Mouse (Mus musculus) forebrain, embryonic 12.5 days (tissue): Measurements from ENCODE around the gene Tspan18. TPM values are rescaled to one million over a fixed set of nuclear protein-coding genes. Genes with fewer than 3 reads are reported as not detected.
A peak's percentile ranks its signal among the peaks of the same experiment; 100 is the strongest.

Experiments
- ATAC-seq: fragments of 200-750 bp; cut with Nextera tagmentation; 2 replicates; pipeline ENCODE4 v1.8.0; 2017; ENCODE audit warnings: moderate TSS enrichment; ENCODE audit not compliant: low FRiP score
- H3K27ac ChIP-seq: fragments of 300-500 bp; sonication (generic); 2 replicates; pipeline ENCODE4 v1.5.1; 2016; ENCODE audit warnings: mild to moderate bottlenecking
- H3K27me3 ChIP-seq: fragments of 300-500 bp; sonication (generic); 2 replicates; pipeline ENCODE4 v1.6.1; 2016; ENCODE audit warnings: mild to moderate bottlenecking
- H3K36me3 ChIP-seq: fragments of 300-500 bp; sonication (generic); replicated peaks from 2 replicates; pipeline ENCODE4 v1.6.1; 2016; ENCODE audit warnings: mild to moderate bottlenecking
- H3K4me1 ChIP-seq: fragments of 300-500 bp; sonication (generic); 2 replicates; pipeline ENCODE4 v1.6.1; 2016
- H3K4me2 ChIP-seq: fragments of 300-500 bp; sonication (generic); 2 replicates; pipeline ENCODE4 v1.6.1; 2016; ENCODE audit warnings: mild to moderate bottlenecking, moderate library complexity
- H3K4me3 ChIP-seq: fragments of 300-500 bp; sonication (generic); replicated peaks from 2 replicates; pipeline ENCODE4 v1.5.1; 2016; ENCODE audit warnings: mild to moderate bottlenecking
- H3K9ac ChIP-seq: fragments of 300-500 bp; sonication (generic); 2 replicates; pipeline ENCODE4 v1.6.1; 2016; ENCODE audit warnings: mild to moderate bottlenecking
- H3K9me3 ChIP-seq: fragments of 300-500 bp; sonication (generic); 2 replicates; pipeline ENCODE4 v1.6.1; 2016
- WGBS: fragments of 180-500 bp; shearing (Covaris S2); methylation state at CpG from one replicate; pipeline ENCODE4 v1.1.7; 2016; 5-methylcytosine and 5-hydroxymethylcytosine counted together
- polyA plus RNA-seq: library from polyadenylated mRNA; unstranded; fragments of >200 nt; fragmentation: Nextera tagmentation; extraction: Ambion mirVana; gene quantifications from 2 replicates; pipeline ENCODE4 v1.2.1, GENCODE M21; 2016

The Tspan18 gene
- polyA plus RNA-seq, 1 experiment from 2014 or later = 31.2 TPM

DNA sequence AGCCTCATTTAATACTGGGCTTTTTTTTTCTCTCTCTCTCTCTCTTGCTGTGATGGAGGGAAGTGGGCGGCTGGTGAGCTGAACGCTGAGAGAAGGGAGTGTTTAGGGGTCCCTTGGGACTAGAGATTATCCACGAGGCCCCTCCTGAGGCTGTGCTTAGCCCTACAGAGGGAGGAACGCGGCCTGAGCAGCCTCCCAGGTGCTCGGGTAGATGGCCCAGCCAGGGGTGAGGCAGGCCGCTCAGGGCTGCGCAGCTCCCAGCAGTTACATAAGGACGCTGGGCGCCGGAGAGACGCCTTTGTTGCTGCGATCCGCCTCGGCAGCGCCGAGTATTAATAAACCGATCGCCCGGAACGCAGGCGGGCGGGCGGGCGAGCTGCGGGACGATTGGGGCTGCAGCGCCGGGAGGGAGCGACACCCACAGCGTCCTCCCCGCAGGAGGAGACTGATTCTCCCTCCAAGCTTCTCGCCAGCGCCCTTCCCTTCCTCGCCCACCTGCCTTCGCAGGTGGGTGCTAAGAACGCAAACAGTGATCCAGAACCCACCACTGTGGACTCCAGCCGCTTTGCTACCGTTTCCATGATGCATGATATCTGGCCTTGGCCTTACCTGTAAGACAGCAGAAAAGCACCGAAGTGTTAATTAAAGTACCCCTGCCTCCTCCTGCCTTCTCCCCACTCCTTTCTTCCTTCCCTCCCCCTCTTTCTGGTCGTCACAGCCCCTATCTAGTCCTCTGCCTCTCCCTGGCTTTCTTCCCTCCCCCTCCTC lies 154.0 kb downstream of the Tspan18 start:
- H3K36me3 ChIP-seq = no peaks in the 10 kb centered on the region
- no peaks in the 10 kb centered on the region for H3K9me3 ChIP-seq
- peak overlapping the region; percentile 61 for H3K9ac ChIP-seq
- H3K27ac ChIP-seq = peak overlapping the region; percentile 71
- ATAC-seq = peak; percentile 21; the same call in 1 of the 2 replicates
- 2% methylated on average over 38 of the region's 41 CpGs for WGBS
- H3K4me1 ChIP-seq = peaks cover 54% of the 10 kb centered on the region
- peaks cover 66% of the 10 kb centered on the region for H3K27me3 ChIP-seq
- peak overlapping the region; percentile 59 for H3K4me2 ChIP-seq
- peak overlapping the region; percentile 32 for H3K4me3 ChIP-seq

DNA sequence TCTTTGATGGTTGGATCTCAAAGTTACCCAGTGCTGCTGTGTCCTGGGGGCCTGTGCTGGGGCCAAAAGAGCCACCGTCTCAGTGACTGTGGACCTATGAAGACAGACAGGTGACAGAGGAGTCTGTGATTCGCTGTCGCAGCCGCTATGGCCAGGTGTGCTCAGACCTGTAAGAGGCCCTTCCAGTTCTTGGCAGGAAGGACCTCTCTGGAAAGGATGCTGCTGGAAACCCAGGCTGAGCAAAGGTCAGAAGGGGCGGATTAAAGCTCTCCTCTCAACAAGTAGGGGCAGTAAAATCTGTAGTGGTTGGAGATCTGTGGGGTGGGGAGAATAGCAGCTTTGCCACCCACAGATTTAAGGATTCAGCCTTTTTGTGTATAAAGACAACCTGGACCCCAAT lies 154.7 kb downstream of the Tspan18 start:
- WGBS = 50% methylated on average over 5 of the region's 5 CpGs
- H3K4me1 ChIP-seq = peaks cover 61% of the 10 kb centered on the region
- H3K27me3 ChIP-seq = peaks cover 64% of the 10 kb centered on the region
- H3K9ac ChIP-seq = 0 out of 2 replicates have a peak overlapping the region, but pooled peaks have one; percentile 61
- H3K9me3 ChIP-seq = no peaks in the 10 kb centered on the region
- no peaks in the 10 kb centered on the region for H3K36me3 ChIP-seq
- H3K4me3 ChIP-seq = no peak overlapping the region
- H3K27ac ChIP-seq = peak overlapping the region; percentile 71; the same call in 1 of the 2 replicates
- H3K4me2 ChIP-seq = peak overlapping the region; percentile 59
- no peak for ATAC-seq

- no peak overlapping the region for H3K4me3 ChIP-seq
- H3K36me3 ChIP-seq = no peaks in the 10 kb centered on the region
- ATAC-seq = no peak
- H3K9ac ChIP-seq = no peak overlapping the region
- H3K4me2 ChIP-seq = no peak overlapping the region
- peaks cover 59% of the 10 kb centered on the region for H3K27me3 ChIP-seq
- WGBS = 92% methylated on average over 4 of the region's 4 CpGs
- peaks cover 73% of the 10 kb centered on the region for H3K4me1 ChIP-seq
- H3K9me3 ChIP-seq = no peaks in the 10 kb centered on the region
- peak overlapping the region; percentile 91 for H3K27ac ChIP-seq
Observed at GRCm38 (mm10) chr2:93178313-93178677, 156.0 kb downstream of the Tspan18 start.

DNA sequence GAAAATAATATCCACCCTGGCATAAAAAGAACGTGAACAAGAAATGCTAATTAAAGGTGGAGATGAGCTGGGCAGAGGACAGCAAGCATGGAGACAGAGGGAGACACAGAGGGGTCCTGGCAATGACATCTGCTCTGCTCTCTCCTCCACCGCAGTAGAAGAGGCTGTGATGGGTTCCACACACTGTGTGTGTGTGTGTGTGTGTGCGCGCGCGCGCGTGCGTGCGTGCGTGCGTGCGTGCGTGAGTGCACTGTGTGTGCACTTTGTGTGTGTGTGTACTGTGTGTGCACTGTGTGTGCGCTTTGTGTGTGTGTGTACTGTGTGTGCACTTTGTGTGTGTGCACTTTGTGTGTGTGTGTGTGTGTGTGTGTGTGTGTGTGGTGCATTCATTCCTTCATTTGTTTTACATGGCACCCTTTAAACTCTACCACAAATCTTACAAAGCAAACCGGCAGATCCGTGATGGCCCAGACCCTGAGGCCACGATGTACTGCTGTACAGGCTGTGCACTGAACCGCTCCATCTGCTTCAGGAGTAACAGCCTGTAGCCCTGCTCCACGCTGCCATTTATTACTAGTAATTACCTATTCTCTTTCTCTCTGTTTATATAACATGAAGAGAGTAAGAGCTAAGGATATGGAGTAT lies 156.5 kb downstream of the Tspan18 start:
- Histone ChIP-seq H3K4me2 (0 out of 2 replicates have a peak overlapping the region, but pooled peaks have one; percentile 41), H3K27me3 (peaks cover 61% of the 10 kb centered on the region), H3K9ac (no peak overlapping the region), H3K4me1 (peaks cover 75% of the 10 kb centered on the region), H3K36me3 (no peaks in the 10 kb centered on the region), H3K4me3 (no peak overlapping the region), H3K9me3 (no peaks in the 10 kb centered on the region), H3K27ac (peak overlapping the region; percentile 91)
- 79% methylated on average over 20 of the region's 20 CpGs for WGBS
- ATAC-seq = no peak

GRCm38 (mm10) chr2:93176871-93177667 lies 157.2 kb downstream of the Tspan18 start:
- Histone ChIP-seq H3K4me3 (no peak overlapping the region), H3K36me3 (no peaks in the 10 kb centered on the region), H3K27ac (peak overlapping the region; percentile 91), H3K4me2 (peak overlapping the region; percentile 41), H3K9ac (no peak overlapping the region), H3K9me3 (no peaks in the 10 kb centered on the region), H3K27me3 (peaks cover 55% of the 10 kb centered on the region), H3K4me1 (peaks cover 81% of the 10 kb centered on the region)
- ATAC-seq = peak; percentile 65
- WGBS = under 1% methylated on average over 17 of the region's 17 CpGs

- H3K27ac ChIP-seq = peak overlapping the region; percentile 91
- WGBS = 16% methylated on average over 4 of the region's 4 CpGs
- peaks cover 88% of the 10 kb centered on the region for H3K4me1 ChIP-seq
- H3K9ac ChIP-seq = 0 out of 2 replicates have a peak overlapping the region, but pooled peaks have one; percentile 5
- peaks cover 50% of the 10 kb centered on the region for H3K27me3 ChIP-seq
- peak overlapping the region; percentile 41 for H3K4me2 ChIP-seq
- ATAC-seq = no peak; the same call in none of the 2 replicates
- no peaks in the 10 kb centered on the region for H3K9me3 ChIP-seq
- H3K36me3 ChIP-seq = no peaks in the 10 kb centered on the region
- H3K4me3 ChIP-seq = no peak overlapping the region
Observed at GRCm38 (mm10) chr2:93176193-93176798, 158.0 kb downstream of the Tspan18 start.

- no peak for ATAC-seq
- Histone ChIP-seq H3K36me3 (no peaks in the 10 kb centered on the region), H3K27me3 (peaks cover 47% of the 10 kb centered on the region), H3K9ac (no peak overlapping the region), H3K4me2 (no peak overlapping the region), H3K9me3 (no peaks in the 10 kb centered on the region), H3K4me1 (peaks cover 92% of the 10 kb centered on the region), H3K4me3 (no peak overlapping the region), H3K27ac (peak overlapping the region; percentile 91)
- WGBS = 82% methylated on average over 2 of the region's 2 CpGs
Observed at GRCm38 (mm10) chr2:93175721-93176120, 158.6 kb downstream of the Tspan18 start.

- Histone ChIP-seq H3K4me1 (peaks cover 90% of the 10 kb centered on the region), H3K4me3 (no peak overlapping the region), H3K4me2 (no peak overlapping the region), H3K9me3 (no peaks in the 10 kb centered on the region), H3K36me3 (no peaks in the 10 kb centered on the region), H3K27me3 (peaks cover 45% of the 10 kb centered on the region), H3K27ac (peak overlapping the region; percentile 91), H3K9ac (no peak overlapping the region)
- WGBS = 26% methylated on average over 5 of the region's 5 CpGs
- ATAC-seq = no peak
Observed at GRCm38 (mm10) chr2:93175278-93175677, 159.0 kb downstream of the Tspan18 start.

DNA sequence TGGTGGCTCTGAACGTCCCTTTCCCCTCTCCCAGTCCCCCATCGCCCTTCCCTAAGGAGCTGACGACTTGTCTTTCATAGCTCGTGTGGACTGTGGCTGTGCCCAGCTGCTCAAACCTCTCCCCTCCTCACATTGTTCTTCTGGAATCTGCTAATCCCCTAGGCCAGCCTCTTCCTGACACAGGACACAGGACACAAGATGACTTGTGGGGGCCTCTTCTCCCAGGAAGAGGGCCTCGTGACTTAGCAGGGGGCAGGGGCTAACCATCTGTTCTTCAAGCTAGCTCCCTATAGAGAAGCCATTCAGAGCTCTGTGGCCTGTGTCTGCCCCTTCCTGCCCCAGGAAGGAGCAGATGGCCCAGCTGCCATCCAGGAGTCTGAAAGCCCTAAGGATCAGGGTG lies 160.1 kb downstream of the Tspan18 start:
- Histone ChIP-seq H3K27me3 (peaks cover 33% of the 10 kb centered on the region), H3K36me3 (no peaks in the 10 kb centered on the region), H3K9ac (no peak overlapping the region), H3K4me2 (0 out of 2 replicates have a peak overlapping the region, but pooled peaks have one; percentile 6), H3K4me3 (no peak overlapping the region), H3K9me3 (no peaks in the 10 kb centered on the region), H3K4me1 (peaks cover 79% of the 10 kb centered on the region), H3K27ac (peak overlapping the region; percentile 91)
- peak; percentile 25; the same call in 1 of the 2 replicates for ATAC-seq
- WGBS = 4% methylated on average over 5 of the region's 5 CpGs

DNA sequence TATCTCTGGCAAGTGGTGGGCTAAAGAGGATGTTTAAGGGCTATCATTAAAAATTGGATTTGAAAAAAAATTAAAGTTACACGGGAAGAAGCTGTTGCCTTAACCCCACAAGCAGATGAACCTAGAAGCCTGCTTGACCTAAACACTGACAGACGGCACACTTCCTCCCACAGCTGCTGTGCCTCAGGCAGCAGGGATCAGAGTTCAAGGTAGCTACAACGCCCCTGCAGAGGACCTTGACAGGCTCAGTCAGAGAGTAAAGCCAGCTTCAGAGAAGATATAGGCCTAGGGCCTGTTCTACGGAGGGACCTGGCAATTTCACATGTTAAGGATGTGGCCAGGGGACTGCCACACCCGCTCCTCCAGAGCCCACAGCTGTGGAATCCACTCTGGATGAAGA lies 161.8 kb downstream of the Tspan18 start:
- H3K4me3 ChIP-seq = no peak overlapping the region
- 69% methylated on average over 5 of the region's 5 CpGs for WGBS
- H3K9me3 ChIP-seq = no peaks in the 10 kb centered on the region
- no peak for ATAC-seq
- H3K4me2 ChIP-seq = no peak overlapping the region
- peaks cover 17% of the 10 kb centered on the region; the same call in 1 of the 2 replicates for H3K27me3 ChIP-seq
- H3K27ac ChIP-seq = no peak overlapping the region
- no peak overlapping the region for H3K9ac ChIP-seq
- H3K4me1 ChIP-seq = peaks cover 65% of the 10 kb centered on the region
- no peaks in the 10 kb centered on the region for H3K36me3 ChIP-seq

- H3K27me3 ChIP-seq = peaks cover 16% of the 10 kb centered on the region; the same call in 1 of the 2 replicates
- no peak overlapping the region for H3K27ac ChIP-seq
- ATAC-seq = no peak
- no peak overlapping the region for H3K4me2 ChIP-seq
- H3K4me3 ChIP-seq = no peak overlapping the region
- H3K4me1 ChIP-seq = peaks cover 59% of the 10 kb centered on the region
- no peaks in the 10 kb centered on the region for H3K36me3 ChIP-seq
- 85% methylated on average over 6 of the region's 6 CpGs for WGBS
- no peak overlapping the region for H3K9ac ChIP-seq
- H3K9me3 ChIP-seq = no peaks in the 10 kb centered on the region
Observed at GRCm38 (mm10) chr2:93171929-93172328, 162.4 kb downstream of the Tspan18 start.
